Mouse (Mus musculus) kidney, postnatal 10 days (tissue): Measurements from ENCODE around the gene 2010111I01Rik.
"Not testable (repeated sequence)": the region's sequence is repeated elsewhere in the genome, so short reads cannot be mapped to it uniquely, and the experiment has no call there.

Experiments
- DNase-seq: peaks from one replicate; pipeline ENCODE4 v3.0.0; 2021; ENCODE audit warnings: mixed read lengths

The 2010111I01Rik gene

DNA sequence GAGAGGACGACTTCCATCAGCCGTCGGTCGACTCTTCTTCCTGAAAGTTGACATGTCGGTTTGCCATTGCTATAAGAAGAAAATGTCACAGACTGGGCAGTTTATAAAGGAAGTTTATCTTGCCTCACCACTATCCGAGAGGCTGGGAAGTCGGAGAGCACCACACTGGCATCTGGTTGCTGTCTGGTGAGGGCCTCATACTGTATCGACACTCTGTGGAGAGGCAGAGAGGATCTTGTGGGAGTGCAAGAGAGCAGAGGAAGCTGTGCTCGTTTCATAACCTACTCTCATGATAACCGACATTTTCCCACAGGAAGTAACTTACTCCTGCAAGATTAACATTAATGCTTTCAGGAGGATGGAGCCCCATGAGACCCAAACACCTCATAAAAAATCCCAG lies 7.9 kb upstream of the 2010111I01Rik start:
- no peak for DNase-seq

DNA sequence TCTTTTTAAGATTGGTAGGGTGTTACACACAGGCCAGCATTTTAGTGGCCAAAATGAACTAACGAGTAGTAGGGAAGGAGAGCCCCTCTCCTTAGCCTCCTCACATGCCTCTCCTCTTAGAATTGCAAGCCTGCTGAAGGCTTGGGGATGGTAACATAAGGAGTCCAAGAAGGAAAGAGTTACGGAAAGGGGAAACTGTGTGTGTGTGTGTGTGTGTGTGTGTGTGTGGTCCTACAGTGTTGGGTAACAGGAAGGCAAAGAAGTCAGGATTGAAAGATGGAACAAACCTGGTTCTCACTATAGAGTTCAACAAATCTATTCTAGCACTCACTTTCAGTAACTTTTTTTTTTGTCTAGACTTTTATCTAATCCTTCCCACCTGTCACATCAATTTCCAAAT lies 1.3 kb upstream of the 2010111I01Rik start:
- no peak for DNase-seq

DNA sequence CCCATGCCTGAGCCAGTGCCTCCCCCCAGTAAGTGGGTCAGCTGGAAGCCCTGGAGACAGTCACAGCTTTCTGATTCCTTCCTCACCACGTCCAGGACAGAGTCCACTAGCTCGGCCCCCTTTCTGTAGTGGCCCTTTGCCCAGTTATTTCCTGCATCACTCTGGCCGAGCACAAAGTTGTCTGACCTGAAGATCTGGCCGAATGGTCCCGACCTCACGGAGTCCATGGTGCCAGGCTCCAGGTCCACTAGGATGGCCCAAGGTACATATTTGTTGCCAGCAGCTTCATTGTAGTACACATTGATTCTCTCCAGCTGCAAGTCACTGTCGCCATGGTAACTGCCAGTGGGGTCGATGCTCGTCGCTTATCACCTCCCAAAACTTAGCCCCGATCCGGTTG lies 3.5 kb downstream of the 2010111I01Rik start:
- DNase-seq: no peak

DNA sequence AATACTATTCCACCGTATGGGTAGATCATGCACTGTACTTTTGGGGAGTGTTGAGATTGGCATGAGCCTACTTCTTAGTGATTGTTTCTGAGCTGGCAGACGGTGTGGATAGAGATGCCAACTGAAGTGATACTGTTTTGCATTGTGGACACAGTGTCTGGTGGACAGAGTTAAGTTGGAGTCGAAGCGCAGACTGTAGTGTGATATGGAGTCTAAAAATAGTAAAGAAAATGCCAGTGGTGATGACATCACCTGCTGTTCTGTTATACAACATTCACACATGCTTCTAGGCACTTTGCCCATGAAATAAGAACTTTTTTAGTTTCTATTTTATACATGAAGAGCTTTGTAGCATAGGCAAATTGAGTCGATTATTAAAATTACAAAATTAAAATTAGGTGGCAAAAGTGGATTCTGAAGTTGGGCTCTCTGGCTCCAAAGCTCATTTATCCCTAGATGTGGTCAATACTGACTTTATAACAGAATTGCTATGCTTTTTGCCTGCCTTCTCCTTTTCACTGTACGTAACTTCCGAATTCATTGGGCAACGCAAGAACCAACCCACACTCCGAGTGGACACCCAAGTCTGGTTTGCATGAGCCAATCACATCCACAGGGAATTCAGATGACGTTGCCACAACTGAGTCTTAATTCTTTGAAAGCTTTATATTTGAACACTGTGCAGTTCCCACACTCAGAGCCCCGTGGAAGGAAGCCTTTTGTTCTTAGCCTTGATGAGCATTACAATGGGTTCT lies 6.0 kb downstream of the 2010111I01Rik start:
- DNase-seq: no peak

DNA sequence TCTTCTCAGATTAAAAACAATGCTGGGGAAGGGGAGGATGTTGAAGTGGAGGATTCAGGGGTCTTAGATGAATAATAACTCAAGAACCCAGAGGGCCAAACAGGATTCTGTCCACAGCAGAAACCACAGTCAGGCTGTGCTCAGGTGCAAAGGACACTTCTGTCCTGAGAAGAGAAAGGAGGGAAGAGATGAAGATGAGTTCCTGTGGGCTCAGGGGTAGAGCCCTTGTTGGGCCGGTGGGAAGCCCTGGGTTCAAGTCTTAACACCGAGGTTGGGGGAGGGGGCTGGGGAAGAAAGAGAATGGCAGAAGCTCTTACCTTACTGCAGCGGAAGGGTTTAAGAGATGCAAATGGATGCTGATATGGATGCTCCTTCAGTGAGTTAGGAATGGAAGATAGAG lies 7.7 kb downstream of the 2010111I01Rik start:
- no peak for DNase-seq

DNA sequence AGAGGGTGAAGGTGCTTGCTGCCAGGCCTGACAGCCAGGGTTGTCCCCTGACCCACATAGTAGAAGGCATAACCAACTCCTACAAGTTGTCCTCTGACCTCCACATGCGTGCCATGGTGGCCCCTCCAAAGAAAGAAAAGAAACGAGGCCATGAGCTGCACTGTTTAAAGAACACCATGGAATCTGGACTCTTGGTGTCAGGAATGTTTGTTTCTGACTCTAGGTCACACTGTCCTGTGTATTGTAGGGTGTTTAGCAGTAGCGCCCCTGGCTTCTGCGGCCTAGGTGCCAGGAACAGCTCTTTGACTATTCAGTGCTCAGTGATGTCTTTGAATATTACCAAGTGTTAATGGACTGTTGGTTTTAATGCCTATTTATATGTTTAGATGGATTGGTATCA lies 8.4 kb downstream of the 2010111I01Rik start:
- DNase-seq: no peak

DNA sequence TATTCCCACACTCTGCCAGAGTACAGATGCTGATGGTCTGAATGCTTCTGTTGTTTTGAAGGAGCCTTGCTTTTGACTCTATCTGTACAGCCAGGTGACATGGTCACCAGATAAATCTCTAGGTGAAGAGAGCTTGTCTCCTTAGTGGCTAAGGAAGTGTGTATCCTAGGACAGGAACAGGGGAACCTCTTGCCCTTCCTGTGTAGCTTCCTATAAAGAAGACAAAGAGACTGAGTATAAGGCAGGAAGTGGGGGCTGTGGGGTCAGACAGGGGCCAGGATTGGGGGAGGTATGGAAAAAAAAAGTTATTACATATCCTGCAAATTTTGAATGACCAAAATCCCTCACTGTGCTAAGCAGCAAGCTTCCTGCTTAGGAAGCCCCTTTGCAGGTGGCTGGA lies 13.4 kb downstream of the 2010111I01Rik start:
- peak; percentile 63 for DNase-seq

DNA sequence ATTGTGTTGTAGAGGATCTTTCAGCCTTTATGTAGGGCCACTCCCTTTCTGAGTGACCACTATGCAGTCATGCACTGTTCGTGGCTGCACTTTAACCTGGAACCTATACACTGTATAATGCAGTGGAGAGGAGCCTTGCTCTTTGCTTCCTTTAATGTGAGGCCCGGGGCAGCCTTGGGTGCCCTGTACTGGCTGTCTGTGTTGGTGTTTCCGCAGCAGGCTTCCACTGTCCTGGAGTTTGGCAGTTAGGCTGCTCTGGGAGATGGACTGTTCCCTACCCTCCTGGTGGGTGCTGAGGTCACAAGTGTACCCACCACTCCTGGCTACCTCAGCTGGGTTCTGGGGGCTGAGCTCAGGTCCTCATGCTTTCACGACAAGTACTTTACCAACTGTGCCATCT lies 14.1 kb downstream of the 2010111I01Rik start:
- DNase-seq: no peak

DNA sequence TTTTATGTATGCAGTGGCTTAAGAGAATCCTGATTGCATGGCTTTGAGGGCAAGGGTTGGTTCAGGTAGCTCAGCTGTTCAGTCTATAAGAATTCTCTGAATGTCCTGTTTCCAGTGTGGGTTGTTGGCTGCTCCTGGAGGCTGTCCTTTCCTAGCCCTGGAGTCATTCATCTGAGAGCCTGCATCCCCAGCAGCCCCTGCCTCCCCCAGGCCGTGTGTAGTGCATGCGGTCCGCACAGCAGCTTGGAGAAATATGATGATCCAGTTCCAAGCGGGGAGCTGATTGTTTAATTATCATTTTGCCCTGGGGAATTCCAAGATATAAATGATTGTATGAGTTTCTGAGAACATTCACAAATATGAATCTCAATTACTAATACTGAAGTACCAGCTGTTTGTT lies 14.5 kb downstream of the 2010111I01Rik start:
- DNase-seq: no peak

DNA sequence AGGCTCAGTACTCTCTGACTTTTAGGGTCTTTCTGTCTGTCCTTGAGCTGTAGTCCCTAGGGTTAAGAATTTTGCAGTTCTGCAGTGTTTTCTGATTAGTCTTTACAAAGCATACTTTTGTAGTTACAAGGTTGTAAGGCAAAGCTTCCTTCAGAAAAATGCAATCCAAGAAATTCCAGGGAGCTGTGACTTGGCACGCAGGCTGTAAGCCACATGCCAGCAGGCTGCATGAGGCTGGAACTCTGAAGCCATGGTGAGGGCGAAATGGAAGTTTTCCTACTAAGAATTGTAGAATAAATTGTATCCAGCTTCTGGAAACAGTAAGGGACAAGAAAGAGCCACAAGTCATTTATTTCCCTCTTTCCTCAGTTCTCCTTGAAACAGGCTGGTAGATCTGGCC lies 15.4 kb downstream of the 2010111I01Rik start:
- no peak for DNase-seq

DNA sequence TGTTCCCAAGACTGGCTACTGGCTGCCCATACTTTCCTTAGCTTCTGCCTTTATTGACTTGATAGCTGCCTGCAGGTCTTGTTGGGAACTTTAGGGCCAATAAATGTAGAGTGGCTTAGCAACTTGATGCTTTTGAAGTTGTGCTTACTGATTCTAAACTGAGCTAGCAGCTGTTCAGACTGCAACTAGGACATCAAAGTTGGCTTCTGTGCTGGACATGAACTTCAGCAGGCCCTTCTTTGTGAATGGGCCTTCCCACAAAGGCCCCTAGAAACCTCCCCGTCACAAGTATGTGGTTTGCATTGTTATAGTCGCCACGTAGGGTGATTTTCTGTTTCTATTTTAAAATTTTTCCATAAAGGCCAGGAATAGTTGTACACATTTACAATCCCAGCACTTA lies 19.8 kb downstream of the 2010111I01Rik start:
- no peak for DNase-seq

DNA sequence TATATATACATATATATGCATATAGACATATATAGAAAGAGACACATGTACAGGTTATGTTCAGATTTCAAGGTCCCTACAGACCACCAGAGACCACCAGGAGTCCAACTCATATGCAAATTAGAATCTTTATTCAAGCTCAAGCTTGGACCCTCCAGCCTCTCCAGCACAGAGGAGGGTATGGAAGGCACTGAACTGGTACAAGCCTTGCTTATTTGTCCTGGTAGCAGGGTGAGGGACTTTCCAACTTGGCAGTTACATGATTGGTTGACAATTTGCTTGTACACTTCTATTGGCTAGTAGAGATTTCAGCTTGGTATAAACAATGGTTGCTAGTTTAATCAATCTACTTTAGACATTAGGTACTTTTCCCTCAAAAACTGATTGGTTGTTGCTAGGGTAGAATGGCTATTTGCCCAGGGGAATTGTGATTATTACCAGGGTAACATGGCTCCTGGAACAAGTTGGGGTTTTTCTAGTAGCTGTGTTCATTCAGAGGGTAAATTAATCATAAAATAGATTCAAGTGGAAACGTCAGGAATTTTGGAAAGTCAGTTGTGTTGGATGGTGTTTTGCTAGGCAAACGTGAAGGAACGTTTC lies 25.3 kb downstream of the 2010111I01Rik start:
- DNase-seq: no peak

DNA sequence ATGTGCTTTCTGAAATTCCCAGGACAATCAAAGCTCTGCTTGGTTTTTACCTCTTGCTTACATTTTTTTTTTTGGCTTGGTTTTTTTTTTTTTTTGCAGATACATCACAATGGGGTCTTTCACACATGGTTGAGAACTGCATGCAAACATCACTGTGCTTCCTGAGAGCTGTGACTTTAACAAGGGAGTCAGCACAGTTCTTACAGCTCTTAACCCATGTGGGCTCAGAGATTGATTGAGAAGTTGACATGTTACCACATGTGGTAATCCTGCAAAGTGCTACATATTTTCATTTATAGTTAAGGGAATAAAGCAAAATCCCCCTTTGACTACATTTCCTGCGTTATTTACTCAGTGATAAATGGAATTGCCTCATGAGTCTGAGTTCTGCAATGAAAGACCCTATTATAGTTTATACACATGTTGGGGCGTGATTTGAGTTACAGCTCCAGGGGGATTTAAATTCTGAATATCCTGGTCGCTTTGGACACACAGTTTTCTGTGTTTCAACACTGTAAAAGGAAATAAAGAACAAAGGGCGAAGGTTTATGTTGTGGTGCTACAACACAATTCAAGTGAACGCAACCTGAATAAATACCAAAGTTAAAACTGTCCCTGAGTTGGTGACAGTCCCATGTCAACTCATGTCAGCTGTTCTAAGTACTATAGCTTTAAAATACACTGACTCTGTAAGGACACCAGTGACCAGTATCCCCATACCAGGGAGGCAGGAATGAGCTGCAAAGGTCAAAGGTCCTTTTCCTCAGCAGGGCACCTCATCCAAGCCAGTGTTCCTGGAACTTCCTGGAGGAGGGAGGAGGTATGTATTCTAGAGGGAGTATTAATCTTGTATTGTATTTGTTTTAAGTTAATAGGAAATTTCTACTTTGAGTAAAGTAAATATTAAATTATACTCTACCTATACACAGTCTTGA lies 29.1 kb downstream of the 2010111I01Rik start:
- no peak for DNase-seq

DNA sequence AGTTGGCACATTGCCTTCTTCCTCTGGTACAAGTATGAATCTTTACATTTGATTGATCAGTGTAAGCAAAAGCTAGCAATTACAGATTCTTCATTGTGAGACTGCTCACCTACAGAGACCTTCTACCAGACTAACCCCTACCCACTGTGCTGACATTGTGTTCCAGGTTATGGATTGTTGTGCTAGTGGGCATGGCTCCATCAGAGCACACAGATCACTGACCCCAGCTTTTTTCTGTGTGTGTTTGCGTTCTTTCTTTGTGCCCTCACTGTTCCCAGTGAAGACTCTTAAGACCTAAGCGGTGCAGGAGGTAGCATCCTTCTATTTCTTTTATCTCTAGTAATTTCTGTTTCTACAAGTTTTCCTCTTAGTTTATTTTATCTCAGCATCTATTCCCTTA lies 32.1 kb downstream of the 2010111I01Rik start:
- DNase-seq: no peak

DNA sequence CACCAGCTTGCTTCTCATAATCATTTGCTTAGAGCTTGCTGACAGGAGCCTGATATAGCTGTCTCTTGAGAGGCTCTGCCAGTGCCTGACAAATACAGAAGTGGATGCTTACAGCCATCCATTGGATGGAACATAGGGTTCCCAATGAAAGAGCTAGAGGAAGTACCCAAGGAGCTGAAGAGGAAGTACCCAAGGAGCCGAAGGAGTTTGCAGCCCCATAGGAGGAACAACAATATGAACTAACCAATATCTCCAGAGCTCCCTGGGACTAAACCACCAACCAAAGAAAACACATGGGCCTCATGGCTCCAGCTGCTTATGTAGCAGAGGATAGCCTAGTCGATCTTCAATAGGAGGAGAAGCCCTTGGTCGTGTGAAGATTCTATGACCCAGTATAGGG lies 42.8 kb downstream of the 2010111I01Rik start:
- DNase-seq: not testable (repeated sequence)

DNA sequence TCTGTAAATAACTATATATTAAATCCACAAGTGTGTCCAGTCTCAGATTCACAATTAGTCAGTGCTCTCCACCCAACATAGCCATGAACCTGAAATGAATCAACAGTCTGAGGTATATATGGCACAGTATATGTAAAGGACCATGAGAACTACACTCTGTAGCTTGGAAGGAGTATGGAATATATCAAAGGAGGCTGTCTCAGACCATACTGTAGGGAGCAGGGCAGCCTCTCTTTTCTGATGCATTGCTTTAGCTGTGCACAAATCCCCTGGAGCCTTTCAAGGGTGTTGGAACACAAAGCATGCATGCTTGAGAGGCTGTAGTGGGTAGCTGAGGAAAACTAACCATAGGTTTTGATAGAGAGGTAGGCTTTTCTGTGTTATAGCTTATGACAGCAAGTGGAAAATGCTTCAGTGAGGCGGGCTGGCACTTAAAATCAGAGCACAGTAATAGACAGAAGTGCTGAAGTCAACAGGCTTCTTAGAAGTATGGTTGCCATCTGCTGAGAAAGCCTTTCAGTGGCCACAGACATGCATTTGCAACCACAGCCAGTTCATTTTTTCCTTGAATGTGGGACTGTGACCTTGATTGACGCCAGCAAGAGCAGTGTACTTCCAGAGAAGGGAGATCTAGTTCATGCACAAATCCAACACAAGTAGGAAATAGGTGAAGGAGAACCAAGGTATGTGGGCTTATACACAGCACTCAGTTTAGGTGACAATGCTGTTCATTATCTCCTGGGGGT lies 45.8 kb downstream of the 2010111I01Rik start:
- no peak for DNase-seq

DNA sequence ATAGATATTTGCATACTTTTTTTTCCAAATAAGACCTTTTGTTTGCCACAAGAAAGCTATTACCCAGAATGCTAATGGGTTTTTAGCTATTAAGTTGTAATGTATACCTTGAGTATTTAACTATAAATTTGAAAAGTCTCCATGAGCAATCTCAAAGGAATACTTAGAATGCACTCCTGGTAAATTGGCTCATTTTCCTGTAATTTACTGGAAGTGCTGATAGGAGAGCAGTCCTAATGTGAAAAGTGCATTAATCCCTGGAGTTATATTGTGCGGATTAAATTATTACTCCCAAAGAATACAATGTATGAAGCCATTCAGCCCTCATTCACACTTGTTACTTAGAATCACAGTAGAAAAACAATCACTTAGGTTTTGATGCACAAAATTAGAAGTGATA lies 49.7 kb downstream of the 2010111I01Rik start:
- no peak for DNase-seq

DNA sequence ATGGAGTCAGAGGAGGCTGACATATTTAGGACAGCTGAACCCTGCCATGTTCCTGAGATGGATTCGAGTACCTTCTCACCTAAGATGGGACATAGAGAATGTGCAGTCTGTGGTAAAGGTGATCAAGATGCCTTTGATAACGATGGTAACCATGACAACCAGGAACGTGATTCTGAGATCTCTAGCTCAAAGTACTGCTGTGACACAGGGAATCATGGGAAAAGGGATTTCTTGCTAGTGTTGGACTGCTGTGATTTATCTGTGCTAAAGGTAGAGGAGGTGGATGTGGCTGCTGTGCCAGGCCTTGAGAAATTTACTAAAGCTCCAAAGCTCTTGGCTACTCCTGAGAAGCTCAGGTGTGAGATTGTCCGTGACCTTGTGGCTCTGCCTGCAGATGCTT lies 50.7 kb downstream of the 2010111I01Rik start:
- no peak for DNase-seq

DNA sequence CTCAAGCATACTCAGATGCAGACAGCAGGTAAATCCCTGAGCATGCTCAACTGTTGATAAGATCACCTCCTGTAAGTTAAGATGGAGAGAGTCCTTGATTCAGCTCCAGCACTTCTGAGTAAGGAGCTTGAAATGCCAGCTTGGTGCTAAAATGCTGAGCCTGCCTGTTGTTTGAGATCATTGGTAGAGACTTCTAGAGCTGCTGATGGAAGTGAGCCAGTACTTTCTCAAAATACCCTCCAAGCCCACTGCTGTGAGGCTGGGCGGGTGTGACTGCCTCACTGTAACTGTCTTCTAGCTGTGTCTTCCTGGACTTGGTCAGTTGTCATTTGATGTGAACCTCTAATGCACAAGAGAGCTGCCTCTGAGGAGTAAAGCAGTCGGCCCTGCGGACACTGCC lies 51.4 kb downstream of the 2010111I01Rik start:
- DNase-seq: no peak

DNA sequence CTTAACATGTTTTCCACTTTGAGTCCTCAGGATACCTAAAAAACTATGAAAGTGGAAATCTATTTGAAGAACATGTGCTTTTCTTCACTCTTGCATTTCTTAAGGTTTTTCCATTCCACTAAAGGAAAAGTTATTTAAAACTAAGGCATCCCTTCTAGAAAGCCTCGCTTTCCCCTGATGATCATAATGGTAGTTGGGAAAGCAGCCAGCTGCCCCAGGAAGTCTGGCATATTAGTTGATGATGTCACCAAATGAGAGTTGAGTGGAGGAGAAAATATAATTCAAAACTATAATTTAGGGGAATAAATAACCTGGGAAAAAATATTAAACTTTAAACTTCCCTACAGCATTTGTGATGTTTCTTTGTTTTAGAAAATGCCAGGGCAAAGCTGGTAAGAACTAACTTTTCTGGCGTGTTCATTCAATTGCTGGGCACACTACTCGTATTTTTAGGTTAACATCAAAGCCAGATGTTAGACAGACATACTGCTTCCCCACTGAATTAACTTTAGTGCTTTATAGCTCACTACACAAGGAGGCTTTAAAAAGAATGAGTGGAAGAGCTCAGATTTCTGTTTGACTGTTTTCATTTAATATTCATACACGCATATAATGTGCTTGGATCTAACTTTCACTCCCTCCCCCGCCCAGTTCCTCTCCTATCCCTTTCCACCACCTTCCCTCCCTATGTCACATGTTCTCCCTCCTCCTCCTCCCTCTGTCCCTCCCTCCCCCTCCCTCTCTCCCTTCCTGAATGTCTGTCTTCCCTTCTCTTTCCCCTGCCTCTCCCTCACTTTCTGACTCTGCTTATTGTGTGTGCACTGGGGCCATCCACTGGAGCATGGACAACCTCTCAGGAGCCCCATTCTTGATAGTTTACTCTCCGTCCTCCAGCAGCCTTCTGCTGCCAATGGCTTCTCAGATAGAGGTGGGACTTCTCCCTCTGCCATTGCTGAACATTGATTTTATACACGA lies 58.8 kb downstream of the 2010111I01Rik start:
- DNase-seq: peak; percentile 46

DNA sequence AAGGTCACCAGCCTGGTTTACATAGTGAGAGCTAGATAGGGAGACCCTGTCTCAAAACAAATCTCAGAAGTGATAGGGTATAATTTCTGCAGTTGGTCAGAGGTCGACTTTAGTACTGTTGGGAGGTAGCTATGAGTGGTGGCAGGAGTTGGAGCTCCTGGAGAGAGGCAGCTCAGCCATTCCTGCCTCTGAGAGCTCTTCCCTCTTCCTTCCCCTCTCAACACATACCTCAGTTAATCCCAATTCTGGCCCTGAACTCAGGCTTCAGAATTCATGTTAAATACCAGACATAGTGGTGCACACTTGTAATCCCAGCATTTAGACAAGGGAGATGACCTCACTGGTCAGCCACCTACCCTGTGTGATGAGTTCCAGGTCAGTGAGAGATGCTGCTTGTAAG lies 65.3 kb downstream of the 2010111I01Rik start:
- no peak for DNase-seq

DNA sequence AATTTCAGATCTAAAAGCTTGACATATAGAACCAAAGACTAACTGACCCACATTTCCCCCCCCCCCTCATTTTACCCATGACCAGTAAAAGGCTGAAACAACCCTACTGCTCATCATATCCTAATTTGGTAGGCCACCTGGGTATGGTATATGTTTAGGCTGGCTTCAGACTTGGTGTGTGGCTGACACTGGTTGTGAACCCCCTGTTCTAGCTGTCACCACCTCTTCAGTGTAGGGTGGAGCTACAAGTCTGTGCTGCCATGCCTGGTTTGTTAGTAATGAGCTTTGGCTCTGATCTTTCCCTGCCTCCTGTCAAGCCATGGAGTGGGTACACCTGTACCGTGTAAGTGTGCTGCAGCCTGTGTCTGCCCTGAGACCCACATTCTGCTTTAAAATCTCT lies 66.6 kb downstream of the 2010111I01Rik start:
- no peak for DNase-seq
